22 mouse cellular contexts compared by ENCODE assay signal in genomic region chr6:29581202-29581601, GRCm38 (mm10).
"Had no signal": no experiment of that assay in that cellular context is flagged by ENCODE, and none has a peak within 500 bp of the region (broad histone marks: within the 10 kb centered on the region; RNA-seq: fewer than 3 reads in every experiment).

No protein-coding gene starts in this region.

- H3K9ac ChIP-seq: lung, embryonic 15.5 days; midbrain, embryonic 12.5 days; neural tube, embryonic 13.5 days; neural tube, embryonic 15.5 days had no signal

- H3K4me2 ChIP-seq: lung, embryonic 15.5 days; midbrain, embryonic 12.5 days; neural tube, embryonic 13.5 days; neural tube, embryonic 15.5 days had no signal

- DNase-seq: lung, adult 2 months; lung, postnatal 14 days; lung, postnatal 36 days; midbrain, embryonic 14.5 days; retina, postnatal 1 day; right cerebral cortex, adult 18-20 months; right cerebral cortex, postnatal 25 days; right cerebral cortex, postnatal 4 days; spleen, adult 18-20 months; thymus, adult 18-20 months; thymus, postnatal 14 days; thymus, postnatal 36 days had no signal

- H3K27me3 ChIP-seq: lung, embryonic 15.5 days; megakaryocyte, embryonic 14.5 days; midbrain, embryonic 12.5 days; neural tube, embryonic 13.5 days; neural tube, embryonic 15.5 days had no signal

- H3K4me3 ChIP-seq: lung, embryonic 15.5 days; megakaryocyte, embryonic 14.5 days; midbrain, embryonic 10.5 days; midbrain, embryonic 12.5 days; myocyte; neural tube, embryonic 13.5 days; neural tube, embryonic 15.5 days had no signal

- H3K4me1 ChIP-seq: lung, embryonic 15.5 days; megakaryocyte, embryonic 14.5 days; midbrain, embryonic 10.5 days; midbrain, embryonic 12.5 days; neural tube, embryonic 13.5 days; neural tube, embryonic 15.5 days had no signal

- H3K9me3 ChIP-seq: midbrain, embryonic 12.5 days; neural tube, embryonic 13.5 days; neural tube, embryonic 15.5 days had no signal

- ATAC-seq: lung, postnatal 0 days; midbrain, embryonic 16.5 days had no signal

- H3K27ac ChIP-seq: lung, embryonic 15.5 days; macrophage; midbrain, embryonic 10.5 days; midbrain, embryonic 12.5 days; neural tube, embryonic 13.5 days; neural tube, embryonic 15.5 days had no signal
